Mouse (Mus musculus) hindbrain, postnatal 0 days (tissue): Measurements from ENCODE around the gene Vmn2r8. TPM values are rescaled to one million over a fixed set of nuclear protein-coding genes. Genes with fewer than 3 reads are reported as not detected.
A peak's percentile ranks its signal among the peaks of the same experiment; 100 is the strongest.
"Not testable (repeated sequence)": the region's sequence is repeated elsewhere in the genome, so short reads cannot be mapped to it uniquely, and the experiment has no call there.

Experiments
- ATAC-seq: fragments of 200-750 bp; cut with Nextera tagmentation; 2 replicates; pipeline ENCODE4 v1.8.0; 2017; ENCODE audit warnings: mild to moderate bottlenecking, moderate TSS enrichment, moderate library complexity
- DNase-seq: peaks from one replicate; pipeline ENCODE4 v3.0.0-alpha.2; 2015; ENCODE audit warnings: low spot score
- H3K27ac ChIP-seq: fragments of 300-500 bp; sonication (generic); 2 replicates; pipeline ENCODE4 v1.5.1; 2014; ENCODE audit warnings: mild to moderate bottlenecking
- H3K27me3 ChIP-seq: fragments of 300-500 bp; sonication (generic); 2 replicates; pipeline ENCODE4 v1.6.1; 2014; ENCODE audit warnings: low read length, mixed read lengths; ENCODE audit not compliant: insufficient read depth
- H3K36me3 ChIP-seq: fragments of 300-500 bp; sonication (generic); 2 replicates; pipeline ENCODE4 v1.6.1; 2014; ENCODE audit warnings: low read length, mixed read lengths; ENCODE audit not compliant: insufficient read depth
- H3K4me1 ChIP-seq: fragments of 300-500 bp; sonication (generic); 2 replicates; pipeline ENCODE4 v1.6.1; 2014; ENCODE audit warnings: antibody characterized with exemption, low read length, mixed read lengths; ENCODE audit not compliant: insufficient read depth
- H3K4me2 ChIP-seq: fragments of 300-500 bp; sonication (generic); 2 replicates; pipeline ENCODE4 v1.6.1; 2014; ENCODE audit warnings: low read depth, mild to moderate bottlenecking, low read length, moderate library complexity, mixed read lengths
- H3K4me3 ChIP-seq: fragments of 300-500 bp; sonication (generic); 2 replicates; pipeline ENCODE4 v1.5.1; 2014; ENCODE audit warnings: low read length
- H3K9ac ChIP-seq: fragments of 300-500 bp; sonication (generic); replicated peaks from 2 replicates; pipeline ENCODE4 v1.6.1; 2014; ENCODE audit warnings: mild to moderate bottlenecking, low read length, moderate library complexity, mixed read lengths
- H3K9me3 ChIP-seq: fragments of 300-500 bp; sonication (generic); 2 replicates; pipeline ENCODE4 v1.6.1; 2016; ENCODE audit warnings: low read length, mixed read lengths
- CTCF ChIP-seq: IDR thresholded peaks from 2 replicates; pipeline ENCODE4 v1.5.1; 2016; ENCODE audit warnings: antibody characterized with exemption, control low read depth, low read depth
- WGBS: fragments of 180-500 bp; shearing (Covaris S2); extraction: QIAGEN DNeasy Blood & Tissue Kit; methylation state at CpG from one replicate; pipeline ENCODE4 v1.1.7; 2014; 5-methylcytosine and 5-hydroxymethylcytosine counted together
- polyA plus RNA-seq: library from polyadenylated mRNA; unstranded; fragments of >200 nt; fragmentation: Nextera tagmentation; extraction: Ambion mirVana; gene quantifications from 2 replicates; pipeline ENCODE4 v1.2.1, GENCODE M21; 2015
- total RNA-seq: library from RNA; depleted of rRNA; stranded (reverse); fragments of >200 nt; gene quantifications from 2 replicates; pipeline ENCODE4 v1.2.3, GENCODE M21; 2014

The Vmn2r8 gene
- total and polyA plus RNA-seq, 2 experiments from 2014 or later, result not detected

GRCm38 (mm10) chr5:108790385-108790784, 18.3 kb downstream of the Vmn2r8 start:
- not testable (repeated sequence) for H3K27me3 ChIP-seq, H3K4me1 ChIP-seq, H3K9ac ChIP-seq, H3K4me3 ChIP-seq, H3K4me2 ChIP-seq, H3K36me3 ChIP-seq, DNase-seq, ATAC-seq, H3K9me3 ChIP-seq, H3K27ac ChIP-seq
- 40% methylated on average over 1 of the region's 1 CpGs for WGBS
- TF ChIP-seq CTCF, result peak; percentile 69

GRCm38 (mm10) chr5:108774630-108775306, 33.9 kb downstream of the Vmn2r8 start, which contains the start of gene Rnf212:
Rnf212 (minus strand) TSS chr5:108774982.
- H3K4me3 ChIP-seq, result no peak within 1 kb of the TSS
- ATAC-seq (no peak), DNase-seq (no peak)
- H3K27me3 ChIP-seq, result no peaks in the 10 kb centered on the region
- H3K27ac ChIP-seq, result no peak within 1 kb of the TSS
- WGBS, result 81% methylated on average over 40 of the region's 40 CpGs
- no peaks in the 10 kb centered on the region for H3K36me3 ChIP-seq
- H3K9me3 ChIP-seq, result no peaks in the 10 kb centered on the region
- no peaks in the 10 kb centered on the region for H3K4me1 ChIP-seq
- no peak within 1 kb of the TSS for H3K4me2 ChIP-seq
- TF ChIP-seq CTCF, result no peak
- H3K9ac ChIP-seq, result no peak within 1 kb of the TSS

- H3K9me3 ChIP-seq, result no peaks in the 10 kb centered on the region
- no peaks in the 10 kb centered on the region for H3K27me3 ChIP-seq
- H3K9ac ChIP-seq, result no peak overlapping the region
- no peaks in the 10 kb centered on the region for H3K4me1 ChIP-seq
- TF ChIP-seq CTCF, result no peak
- ATAC-seq (no peak), DNase-seq (no peak)
- no peak overlapping the region for H3K4me3 ChIP-seq
- H3K36me3 ChIP-seq, result no peaks in the 10 kb centered on the region
- WGBS, result 84% methylated on average over 2 of the region's 2 CpGs
- no peak overlapping the region for H3K27ac ChIP-seq
- no peak overlapping the region for H3K4me2 ChIP-seq
Measured at GRCm38 (mm10) chr5:108760002-108760401, 48.6 kb downstream of the Vmn2r8 start.

- H3K4me2 ChIP-seq, result no peak overlapping the region
- no peak for ATAC-seq
- TF ChIP-seq CTCF, result peak; percentile 39
- WGBS, result 57% methylated on average over 3 of the region's 3 CpGs
- H3K9ac ChIP-seq, result no peak overlapping the region
- no peaks in the 10 kb centered on the region for H3K36me3 ChIP-seq
- no peaks in the 10 kb centered on the region for H3K27me3 ChIP-seq
- no peaks in the 10 kb centered on the region for H3K4me1 ChIP-seq
- peak; percentile 14 for DNase-seq
- H3K9me3 ChIP-seq, result no peaks in the 10 kb centered on the region
- no peak overlapping the region for H3K4me3 ChIP-seq
- H3K27ac ChIP-seq, result no peak overlapping the region
Measured at GRCm38 (mm10) chr5:108758396-108758795, 50.3 kb downstream of the Vmn2r8 start.

GRCm38 (mm10) chr5:108751258-108751657, 57.4 kb downstream of the Vmn2r8 start:
- not testable (repeated sequence) for DNase-seq, H3K9ac ChIP-seq, H3K4me1 ChIP-seq, ATAC-seq, H3K4me2 ChIP-seq, H3K4me3 ChIP-seq, H3K27me3 ChIP-seq, H3K27ac ChIP-seq, H3K9me3 ChIP-seq, H3K36me3 ChIP-seq
- 85% methylated on average over 4 of the region's 4 CpGs for WGBS

- Histone ChIP-seq H3K27ac (no peak overlapping the region), H3K4me2 (no peak overlapping the region), H3K36me3 (no peaks in the 10 kb centered on the region), H3K9ac (no peak overlapping the region), H3K4me1 (no peaks in the 10 kb centered on the region), H3K9me3 (no peaks in the 10 kb centered on the region), H3K4me3 (no peak overlapping the region), H3K27me3 (no peaks in the 10 kb centered on the region)
- no peak for DNase-seq
- TF ChIP-seq CTCF, result no peak
- WGBS, result 76% methylated on average over 5 of the region's 5 CpGs
- ATAC-seq, result no peak
Measured at GRCm38 (mm10) chr5:108750328-108751210, 58.1 kb downstream of the Vmn2r8 start.
